Mouse (Mus musculus): ENCODE results near the gene Hist1h4d. TPM values are rescaled to one million over a fixed set of nuclear protein-coding genes. Genes with fewer than 3 reads are reported as not detected.
A peak's percentile ranks its signal among the peaks of the same experiment; 100 is the strongest.
"Not testable (repeated sequence)": the region's sequence is repeated elsewhere in the genome, so short reads cannot be mapped to it uniquely, and the experiment has no call there.

Hist1h4d gene
- polyA plus RNA-seq, 1 experiment from 2014 or later, result 73.9 TPM

- not testable (repeated sequence) for H3K4me1 ChIP-seq (ENCODE audit: control insufficient read depth, insufficient read depth, low read length); H3K27me3 ChIP-seq (replicated peaks; ENCODE audit: control insufficient read depth, insufficient read depth, low read length); H3K9me3 ChIP-seq (ENCODE audit: control insufficient read depth, low read length); H3K36me3 ChIP-seq (ENCODE audit: control insufficient read depth, insufficient read depth, low read length)
- peak; percentile 82 for ATAC-seq
- peak within 1 kb of the TSS; percentile 67 for H3K9ac ChIP-seq (ENCODE audit: low read depth, low read length)
- H3K27ac ChIP-seq (ENCODE audit: low read length), result peak within 1 kb of the TSS; percentile 92
- peak within 1 kb of the TSS; percentile 65 for H3K4me2 ChIP-seq (ENCODE audit: low read depth, low read length)
- under 1% methylated on average over 47 of the region's 47 CpGs for WGBS
- H3K4me3 ChIP-seq (ENCODE audit: low read length), result peak within 1 kb of the TSS; percentile 51
Measured at GRCm38 (mm10) chr13:23551146-23551834, 30.1 kb upstream of the Hist1h4d start, which contains the start of gene Hist1h4f. TSS of gene Hist1h4f (minus strand) at chr13:23551648.

GRCm38 (mm10) chr13:23551931-23552914 lies 29.2 kb upstream of the Hist1h4d start:
- no peaks in the 10 kb centered on the region for H3K9me3 ChIP-seq (ENCODE audit: control insufficient read depth, low read length)
- WGBS, result 53% methylated on average over 8 of the region's 8 CpGs
- peak overlapping the region; percentile 51 for H3K4me3 ChIP-seq (ENCODE audit: low read length)
- peak overlapping the region; percentile 92 for H3K27ac ChIP-seq (ENCODE audit: low read length)
- H3K36me3 ChIP-seq (ENCODE audit: control insufficient read depth, insufficient read depth, low read length), result no peaks in the 10 kb centered on the region
- no peak for ATAC-seq
- peak overlapping the region; percentile 65; the same call in 1 of the 2 replicates for H3K4me2 ChIP-seq (ENCODE audit: low read depth, low read length)
- no peaks in the 10 kb centered on the region for H3K27me3 ChIP-seq (replicated peaks; ENCODE audit: control insufficient read depth, insufficient read depth, low read length)
- peaks cover 12% of the 10 kb centered on the region for H3K4me1 ChIP-seq (ENCODE audit: control insufficient read depth, insufficient read depth, low read length)
- no peak overlapping the region for H3K9ac ChIP-seq (ENCODE audit: low read depth, low read length)

- H3K27me3 ChIP-seq (replicated peaks; ENCODE audit: control insufficient read depth, insufficient read depth, low read length), result no peaks in the 10 kb centered on the region
- no peak within 1 kb of the TSS for H3K9ac ChIP-seq (ENCODE audit: low read depth, low read length)
- no peak within 1 kb of the TSS for H3K4me3 ChIP-seq (ENCODE audit: low read length)
- no peak for ATAC-seq
- no peaks in the 10 kb centered on the region for H3K9me3 ChIP-seq (ENCODE audit: control insufficient read depth, low read length)
- 0 out of 2 replicates have a peak within 1 kb of the TSS, but pooled peaks have one; percentile 12 for H3K4me2 ChIP-seq (ENCODE audit: low read depth, low read length)
- no peaks in the 10 kb centered on the region for H3K36me3 ChIP-seq (ENCODE audit: control insufficient read depth, insufficient read depth, low read length)
- H3K27ac ChIP-seq (ENCODE audit: low read length), result peak within 1 kb of the TSS; percentile 97
- H3K4me1 ChIP-seq (ENCODE audit: control insufficient read depth, insufficient read depth, low read length), result peaks cover 12% of the 10 kb centered on the region
Measured at GRCm38 (mm10) chr13:23552962-23553361, 28.4 kb upstream of the Hist1h4d start, which contains the start of gene Hist1h1d. TSS of gene Hist1h1d (plus strand) at chr13:23553262.

- Histone ChIP-seq H3K36me3 (ENCODE audit: control insufficient read depth, insufficient read depth, low read length) (no peaks in the 10 kb centered on the region), H3K9ac (ENCODE audit: low read depth, low read length) (peak overlapping the region; percentile 78), H3K27me3 (replicated peaks; ENCODE audit: control insufficient read depth, insufficient read depth, low read length) (no peaks in the 10 kb centered on the region), H3K9me3 (ENCODE audit: control insufficient read depth, low read length) (no peaks in the 10 kb centered on the region), H3K27ac (ENCODE audit: low read length) (peak overlapping the region; percentile 97), H3K4me2 (ENCODE audit: low read depth, low read length) (peak overlapping the region; percentile 83), H3K4me1 (ENCODE audit: control insufficient read depth, insufficient read depth, low read length) (peaks cover 12% of the 10 kb centered on the region), H3K4me3 (ENCODE audit: low read length) (peak overlapping the region; percentile 51)
- no peak for ATAC-seq
- WGBS, result 18% methylated on average over 9 of the region's 9 CpGs
Measured at GRCm38 (mm10) chr13:23554393-23554792, 27.0 kb upstream of the Hist1h4d start.

GRCm38 (mm10) chr13:23554925-23555838 lies 26.2 kb upstream of the Hist1h4d start:
- peak overlapping the region; percentile 51 for H3K4me3 ChIP-seq (ENCODE audit: low read length)
- H3K4me1 ChIP-seq (ENCODE audit: control insufficient read depth, insufficient read depth, low read length), result peaks cover 12% of the 10 kb centered on the region
- H3K36me3 ChIP-seq (ENCODE audit: control insufficient read depth, insufficient read depth, low read length), result no peaks in the 10 kb centered on the region
- no peaks in the 10 kb centered on the region for H3K27me3 ChIP-seq (replicated peaks; ENCODE audit: control insufficient read depth, insufficient read depth, low read length)
- H3K27ac ChIP-seq (ENCODE audit: low read length), result peak overlapping the region; percentile 97
- no peaks in the 10 kb centered on the region for H3K9me3 ChIP-seq (ENCODE audit: control insufficient read depth, low read length)
- H3K4me2 ChIP-seq (ENCODE audit: low read depth, low read length), result peak overlapping the region; percentile 83
- WGBS, result under 1% methylated on average over 52 of the region's 54 CpGs
- peak overlapping the region; percentile 78 for H3K9ac ChIP-seq (ENCODE audit: low read depth, low read length)
- peak; percentile 84 for ATAC-seq

GRCm38 (mm10) chr13:23555839-23556416 lies 25.5 kb upstream of the Hist1h4d start:
- H3K4me1 ChIP-seq (ENCODE audit: control insufficient read depth, insufficient read depth, low read length), result peaks cover 7% of the 10 kb centered on the region
- peak; percentile 80 for ATAC-seq
- no peaks in the 10 kb centered on the region for H3K9me3 ChIP-seq (ENCODE audit: control insufficient read depth, low read length)

GRCm38 (mm10) chr13:23556906-23557305 lies 24.5 kb upstream of the Hist1h4d start:
- H3K9me3 ChIP-seq (ENCODE audit: control insufficient read depth, low read length), result no peaks in the 10 kb centered on the region
- H3K4me2 ChIP-seq (ENCODE audit: low read depth, low read length), result peak overlapping the region; percentile 5; the same call in 1 of the 2 replicates
- H3K4me1 ChIP-seq (ENCODE audit: control insufficient read depth, insufficient read depth, low read length), result peaks cover 7% of the 10 kb centered on the region
- no peak for ATAC-seq
- peak overlapping the region; percentile 4; the same call in 1 of the 2 replicates for H3K9ac ChIP-seq (ENCODE audit: low read depth, low read length)
- peak overlapping the region; percentile 65 for H3K27ac ChIP-seq (ENCODE audit: low read length)
- WGBS, result 66% methylated on average over 3 of the region's 3 CpGs
- no peaks in the 10 kb centered on the region for H3K36me3 ChIP-seq (ENCODE audit: control insufficient read depth, insufficient read depth, low read length)
- no peaks in the 10 kb centered on the region for H3K27me3 ChIP-seq (replicated peaks; ENCODE audit: control insufficient read depth, insufficient read depth, low read length)
- no peak overlapping the region for H3K4me3 ChIP-seq (ENCODE audit: low read length)

More at GRCm38 (mm10) chr13:23555839-23556416, 25.5 kb upstream of the Hist1h4d start:
- peak overlapping the region; percentile 83 for H3K4me2 ChIP-seq (ENCODE audit: low read depth, low read length)
- H3K4me3 ChIP-seq (ENCODE audit: low read length), result peak overlapping the region; percentile 51
- under 1% methylated on average over 18 of the region's 18 CpGs for whole genome bisulfite sequencing
- peak overlapping the region; percentile 78 for H3K9ac ChIP-seq (ENCODE audit: low read depth, low read length)
- peak overlapping the region; percentile 97 for H3K27ac ChIP-seq (ENCODE audit: low read length)
- H3K27me3 ChIP-seq (replicated peaks; ENCODE audit: control insufficient read depth, insufficient read depth, low read length), result no peaks in the 10 kb centered on the region
- no peaks in the 10 kb centered on the region for H3K36me3 ChIP-seq (ENCODE audit: control insufficient read depth, insufficient read depth, low read length)

- H3K27me3 ChIP-seq (replicated peaks; ENCODE audit: control insufficient read depth, insufficient read depth, low read length); H3K9me3 ChIP-seq (ENCODE audit: control insufficient read depth, low read length); ATAC-seq; H3K36me3 ChIP-seq (ENCODE audit: control insufficient read depth, insufficient read depth, low read length); H3K9ac ChIP-seq (ENCODE audit: low read depth, low read length); H3K4me3 ChIP-seq (ENCODE audit: low read length); H3K4me1 ChIP-seq (ENCODE audit: control insufficient read depth, insufficient read depth, low read length): not testable (repeated sequence)
- H3K27ac ChIP-seq (ENCODE audit: low read length), result 0 out of 2 replicates have a peak overlapping the region, but pooled peaks have one; percentile 23
- 0 out of 2 replicates have a peak overlapping the region, but pooled peaks have one; percentile 16 for H3K4me2 ChIP-seq (ENCODE audit: low read depth, low read length)
- 20% methylated on average over 2 of the region's 2 CpGs for WGBS
Measured at GRCm38 (mm10) chr13:23560699-23561098, 20.7 kb upstream of the Hist1h4d start.
